In genomic region chr9:111272996-111273785, GRCm38 (mm10) we compare ENCODE assay signal across 8 mouse cellular contexts. TPM values are rescaled to one million over a fixed set of nuclear protein-coding genes. Genes with fewer than 3 reads are reported as not detected.
DNase-seq lines count a peak whose midpoint lies in the region; ATAC-seq and TF ChIP-seq lines count a peak whose summit lies in the region.

No protein-coding gene starts in this region.

- no peaks in the 10 kb centered on the region for H3K9me3 ChIP-seq in ES-E14 (ENCODE audit: control insufficient read depth, insufficient read depth, low read depth, low read length)
- no peaks in the 10 kb centered on the region for H3K9me3 ChIP-seq in hindbrain, embryonic 13.5 days
- no peaks in the 10 kb centered on the region for H3K9me3 ChIP-seq in midbrain, embryonic 16.5 days (replicated peaks; ENCODE audit: control insufficient read depth, low read length, poor library complexity, severe bottlenecking)

- peaks cover 46% of the 10 kb centered on the region for H3K36me3 ChIP-seq in heart, adult 2 months (ENCODE audit: control insufficient read depth, insufficient read depth, low read length)
- H3K36me3 ChIP-seq in ES-E14 (ENCODE audit: control insufficient read depth, insufficient read depth, low read length, poor library complexity, severe bottlenecking), result peaks cover 4% of the 10 kb centered on the region; the same call in 1 of the 2 replicates
- peaks cover 25% of the 10 kb centered on the region for H3K36me3 ChIP-seq in hindbrain, embryonic 13.5 days
- peaks cover 5% of the 10 kb centered on the region; the same call in 1 of the 2 replicates for H3K36me3 ChIP-seq in midbrain, embryonic 16.5 days (ENCODE audit: control insufficient read depth, insufficient read depth, low read length)

- no peak overlapping the region; the same call in 1 of the 2 replicates for H3K27ac ChIP-seq in heart, adult 2 months
- no peak overlapping the region for H3K27ac ChIP-seq in ES-E14 (ENCODE audit: insufficient read depth, low read depth, low read length, poor library complexity, severe bottlenecking)
- H3K27ac ChIP-seq in hindbrain, embryonic 13.5 days, result no peak overlapping the region
- H3K27ac ChIP-seq in midbrain, embryonic 16.5 days (ENCODE audit: low read length), result no peak overlapping the region

- H3K27me3 ChIP-seq in heart, adult 2 months (ENCODE audit: control insufficient read depth, insufficient read depth, low read length), result no peaks in the 10 kb centered on the region
- no peaks in the 10 kb centered on the region for H3K27me3 ChIP-seq in hindbrain, embryonic 13.5 days
- H3K27me3 ChIP-seq in midbrain, embryonic 16.5 days (ENCODE audit: control insufficient read depth, insufficient read depth, low read depth, low read length), result no peaks in the 10 kb centered on the region

- 46% methylated on average over 15 of the region's 15 CpGs for WGBS in heart, adult 2 months
- 76% methylated on average over 15 of the region's 15 CpGs for WGBS in hindbrain, embryonic 13.5 days
- WGBS in midbrain, embryonic 16.5 days, result 76% methylated on average over 15 of the region's 15 CpGs

- H3K4me1 ChIP-seq in heart, adult 2 months (ENCODE audit: control insufficient read depth, insufficient read depth, low read length), result peaks cover 15% of the 10 kb centered on the region
- peaks cover 4 to 6% of the 10 kb centered on the region in 2 experiments; a peak in 3 of 4 replicates for H3K4me1 ChIP-seq in ES-E14 (ENCODE audit: control insufficient read depth in 2 of 2, insufficient read depth in 2 of 2, low read length in 2 of 2, poor library complexity in 1 of 2)
- H3K4me1 ChIP-seq in hindbrain, embryonic 13.5 days (replicated peaks), result peaks cover 57% of the 10 kb centered on the region
- peaks cover 57% of the 10 kb centered on the region for H3K4me1 ChIP-seq in midbrain, embryonic 16.5 days (ENCODE audit: control insufficient read depth, insufficient read depth, low read length)

- intact Hi-C loops in heart, adult 2 months (cut with DNase I), result loop anchor here (10.0 kb wide), 1 partner anchor 868 kb away; the partner anchor contains the start of gene Ptpn23
- intact Hi-C loops in heart, postnatal 14 days (cut with DNase I), result loop anchor here (10.0 kb wide), 1 partner anchor 968 kb away; the partner anchor contains the start of gene Elp6

- peaks cover 5% of the 10 kb centered on the region for H3K79me2 ChIP-seq in heart, adult 2 months (replicated peaks; ENCODE audit: control insufficient read depth, insufficient read depth, low read length)

- peak overlapping the region; percentile 94 for H3K9ac ChIP-seq in heart, adult 2 months (ENCODE audit: low read depth, low read length)
- H3K9ac ChIP-seq in ES-E14 (ENCODE audit: insufficient read depth, low read depth, low read length, poor library complexity, severe bottlenecking), result peak overlapping the region; percentile 98; the same call in 1 of the 2 replicates
- H3K9ac ChIP-seq in hindbrain, embryonic 13.5 days, result peak overlapping the region; percentile 96
- peak overlapping the region; percentile 87 for H3K9ac ChIP-seq in midbrain, embryonic 16.5 days (ENCODE audit: low read depth, low read length)

- TF ChIP-seq CTCF in heart, adult 2 months (IDR thresholded peaks at IDR 0.05), result no peak

- H3K4me3 ChIP-seq in heart, adult 2 months, result peak overlapping the region; percentile 73
- H3K4me3 ChIP-seq in ES-E14 (ENCODE audit: insufficient read depth in 1 of 2, low read depth in 1 of 2, low read length in 2 of 2, poor library complexity in 1 of 2, severe bottlenecking in 1 of 2), result peak overlapping the region; percentile 98 to 99
- H3K4me3 ChIP-seq in hindbrain, embryonic 13.5 days, result peak overlapping the region; percentile 93
- H3K4me3 ChIP-seq in midbrain, embryonic 16.5 days (ENCODE audit: low read depth, low read length), result peak overlapping the region; percentile 76

- no peak for DNase-seq in heart, adult 2 months
- DNase-seq in heart, postnatal 14 days, result no peak
- no peak for DNase-seq in ES-E14 (ENCODE audit: low read depth, low spot score)
- DNase-seq in cerebellum, postnatal 25 days, result no peak
- DNase-seq in urinary bladder, postnatal 36 days (ENCODE audit: low spot score in 2 of 2), result no peak
- DNase-seq in frontal cortex, postnatal 14 days (ENCODE audit: low spot score in 2 of 2), result no peak

- peak overlapping the region; percentile 98 for H3K4me2 ChIP-seq in hindbrain, embryonic 13.5 days
- H3K4me2 ChIP-seq in midbrain, embryonic 16.5 days (ENCODE audit: low read length), result peak overlapping the region; percentile 96

- ATAC-seq in hindbrain, embryonic 13.5 days (ENCODE audit: low FRiP score), result no peak
- no peak for ATAC-seq in midbrain, embryonic 16.5 days

- in situ Hi-C loops in ES-E14 (cut with MboI; ENCODE audit: low sequenced_read_pairs in 2 of 2, unreplicated experiment in 2 of 2), result no loop called here

- no peak for TF ChIP-seq POLR2A in heart, adult 2 months (IDR thresholded peaks at IDR 0.05; ENCODE audit: insufficient read depth, low read depth, low read length)

- TF ChIP-seq EP300 in heart, adult 2 months (IDR thresholded peaks at IDR 0.05; ENCODE audit: insufficient read depth, low read depth, low read length), result no peak

TF ChIP-seq in ES-E14, 5 proteins besides CTCF, POLR2A, EP300 and RAD21:
- no peak for TF ChIP-seq ZC3H11A (IDR thresholded peaks at IDR 0.05; ENCODE audit: borderline replicate concordance, low read depth, low read length)
- no peak for TF ChIP-seq ZNF384 (IDR thresholded peaks at IDR 0.05; ENCODE audit: low read depth, low read length)
- TF ChIP-seq MAFK (IDR thresholded peaks at IDR 0.05; ENCODE audit: insufficient read depth, low read depth, low read length), result no peak
- no peak for TF ChIP-seq CHD2 (IDR thresholded peaks at IDR 0.05; ENCODE audit: low read depth, low read length)
- TF ChIP-seq HCFC1 (IDR thresholded peaks at IDR 0.05; ENCODE audit: borderline replicate concordance, insufficient read depth, low read length), result no peak

RNA-seq across cellular contexts. Expression of gene Epm2aip1, which starts 1.5 kb away (rescaled TPM):
- total RNA-seq in heart, adult 2 months (2021), result 10 to 100 TPM; 20.3 to 23.8 TPM
- polyA plus RNA-seq in heart, adult 2 months (2012; rRNA removed), result 8.9 and 19.2 TPM in 2 replicates
- total RNA-seq in heart, postnatal 14 days (2021), result 10 to 100 TPM; 27.6 to 28.1 TPM
- total RNA-seq in ES-E14 (2012; rRNA removed), result 9.4 and 9.6 TPM in 2 replicates
- polyA plus RNA-seq in hindbrain, embryonic 13.5 days (2015; fragmentation: Nextera tagmentation; extraction: Ambion mirVana), result 46.2 and 47.4 TPM in 2 replicates
- polyA plus RNA-seq in midbrain, embryonic 16.5 days (2015; fragmentation: Nextera tagmentation; extraction: Ambion mirVana), result 71.7 and 74.6 TPM in 2 replicates

RNA-seq across cellular contexts. Expression of gene Mlh1, which starts 1.6 kb away (rescaled TPM):
- 1 to 10 TPM; 6.1 to 7.1 TPM for total RNA-seq in heart, adult 2 months (2021)
- polyA plus RNA-seq in heart, adult 2 months (2012; rRNA removed), result 12.6 and 12.9 TPM in 2 replicates
- 10 to 100 TPM; 10.2 to 11.3 TPM for total RNA-seq in heart, postnatal 14 days (2021)
- total RNA-seq in ES-E14 (2012; rRNA removed), result 27.8 and 35.0 TPM in 2 replicates
- polyA plus RNA-seq in hindbrain, embryonic 13.5 days (2015; fragmentation: Nextera tagmentation; extraction: Ambion mirVana), result 29.9 and 31.3 TPM in 2 replicates
- 27.3 and 31.0 TPM in 2 replicates for polyA plus RNA-seq in midbrain, embryonic 16.5 days (2015; fragmentation: Nextera tagmentation; extraction: Ambion mirVana)

RNA-seq across cellular contexts. Expression of gene Trank1, which starts 38.3 kb away (rescaled TPM):
- total RNA-seq in heart, adult 2 months (2021), result not detected
- 0.04 and 0.06 TPM in 2 replicates for polyA plus RNA-seq in heart, adult 2 months (2012; rRNA removed)
- total RNA-seq in heart, postnatal 14 days (2021), result not detected
- 0.76 and 0.95 TPM in 2 replicates for total RNA-seq in ES-E14 (2012; rRNA removed)
- 4.3 TPM in 2 replicates for polyA plus RNA-seq in hindbrain, embryonic 13.5 days (2015; fragmentation: Nextera tagmentation; extraction: Ambion mirVana)
- polyA plus RNA-seq in midbrain, embryonic 16.5 days (2015; fragmentation: Nextera tagmentation; extraction: Ambion mirVana), result 17.7 and 20.7 TPM in 2 replicates
